Mouse (Mus musculus) ES-Bruce4 (cell line): Measurements from ENCODE around the gene Morn3.

Source experiments
- CTCF ChIP-seq: IDR thresholded peaks from one replicate; pipeline ENCODE4 v1.8.1; 2011; ENCODE audit warnings: low read depth, low read length
- EP300 ChIP-seq: IDR thresholded peaks from 2 replicates; pipeline ENCODE4 v1.6.1; 2011; ENCODE audit warnings: low read depth, low read length; ENCODE audit not compliant: insufficient read depth
- POLR2A ChIP-seq: IDR thresholded peaks from one replicate; pipeline ENCODE4 v1.8.1; 2011; ENCODE audit warnings: low read length; ENCODE audit not compliant: insufficient read depth

DNA sequence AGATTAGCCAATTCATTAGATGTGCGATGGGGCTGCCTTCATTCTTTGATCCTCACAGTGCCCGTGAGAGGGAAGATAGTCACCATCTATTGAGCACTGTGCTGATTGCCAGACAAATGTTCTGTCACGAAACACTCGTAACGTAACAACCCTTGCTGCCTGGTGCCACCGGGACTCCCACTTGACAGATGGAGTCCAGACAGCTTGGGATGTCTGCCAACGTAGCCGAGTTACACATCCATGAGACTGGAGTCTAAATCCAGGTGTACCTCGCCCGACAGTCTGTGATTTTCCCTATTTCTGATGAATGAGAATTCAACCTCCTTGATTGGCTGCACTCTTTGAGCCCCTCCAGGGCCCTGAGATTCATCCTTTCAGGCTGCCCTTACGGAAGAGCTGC, 36.9 kb downstream of the Morn3 start:
- no peak for TF ChIP-seq POLR2A
- TF ChIP-seq CTCF = no peak
- no peak for TF ChIP-seq EP300
